Mouse (Mus musculus): ENCODE results near the gene Blvra. TPM values are rescaled to one million over a fixed set of nuclear protein-coding genes. Genes with fewer than 3 reads are reported as not detected.
"Not testable (repeated sequence)": the region's sequence is repeated elsewhere in the genome, so short reads cannot be mapped to it uniquely, and the experiment has no call there.

The Blvra gene
- 10 to 100 TPM; 23.1 to 24.9 TPM for total RNA-seq (2021)
- long read RNA-seq, experiment 1, transcript Blvra-201 (8 exons, 1,160 nt), result major isoform, 21 of 33 reads
- long read RNA-seq, experiment 1, partial matches to known transcripts, result 2 of 33 reads
- long read RNA-seq, experiment 1, other reads (novel, unspliced or antisense), result 10 of 33 reads
- long read RNA-seq, experiment 2, transcript Blvra-201 (8 exons, 1,160 nt), result major isoform, 20 of 38 reads
- long read RNA-seq, experiment 2, partial matches to known transcripts, result 1 of 38 reads
- long read RNA-seq, experiment 2, other reads (novel, unspliced or antisense), result 17 of 38 reads

GRCm38 (mm10) chr2:127070435-127070841 is at the start of gene Blvra:
Blvra (plus strand) TSS chr2:127070665.
- peak; percentile 69 to 87 for DNase-seq (ENCODE audit: low spot score in 2 of 2)

GRCm38 (mm10) chr2:127035006-127035605 is 35.4 kb upstream of the Blvra start:
- DNase-seq (ENCODE audit: low spot score in 2 of 2), result no peak

- no peak for DNase-seq (ENCODE audit: low spot score in 2 of 2)
Observed at GRCm38 (mm10) chr2:127037299-127037698, 33.2 kb upstream of the Blvra start.

- no peak for DNase-seq (ENCODE audit: low spot score in 2 of 2)
Observed at GRCm38 (mm10) chr2:127061471-127061870, 9.0 kb upstream of the Blvra start.

GRCm38 (mm10) chr2:127068806-127069205 is 1.7 kb upstream of the Blvra start:
- no peak for DNase-seq (ENCODE audit: low spot score in 2 of 2)

GRCm38 (mm10) chr2:127069781-127070434 is 557 bp upstream of the Blvra start:
- DNase-seq (ENCODE audit: low spot score in 2 of 2), result no peak

GRCm38 (mm10) chr2:127070879-127071278 is 414 bp downstream of the Blvra start:
- DNase-seq (ENCODE audit: low spot score in 2 of 2), result no peak

- DNase-seq (ENCODE audit: low spot score in 2 of 2), result no peak
Observed at GRCm38 (mm10) chr2:127074116-127074515, 3.7 kb downstream of the Blvra start.

GRCm38 (mm10) chr2:127077611-127078010 is 7.1 kb downstream of the Blvra start:
- no peak for DNase-seq (ENCODE audit: low spot score in 2 of 2)

GRCm38 (mm10) chr2:127079066-127079465 is 8.6 kb downstream of the Blvra start:
- DNase-seq (ENCODE audit: low spot score in 2 of 2), result not testable (repeated sequence)

GRCm38 (mm10) chr2:127079881-127080590 is 9.6 kb downstream of the Blvra start:
- DNase-seq (ENCODE audit: low spot score in 2 of 2), result no peak

GRCm38 (mm10) chr2:127080591-127081218 is 10.2 kb downstream of the Blvra start:
- no peak for DNase-seq (ENCODE audit: low spot score in 2 of 2)

- no peak for DNase-seq (ENCODE audit: low spot score in 2 of 2)
Observed at GRCm38 (mm10) chr2:127086235-127086634, 15.8 kb downstream of the Blvra start.

- not testable (repeated sequence) for DNase-seq (ENCODE audit: low spot score in 2 of 2)
Observed at GRCm38 (mm10) chr2:127090151-127090550, 19.7 kb downstream of the Blvra start.

- no peak for DNase-seq (ENCODE audit: low spot score in 2 of 2)
Observed at GRCm38 (mm10) chr2:127092000-127092399, 21.5 kb downstream of the Blvra start.

- DNase-seq (ENCODE audit: low spot score in 2 of 2), result no peak
Observed at GRCm38 (mm10) chr2:127108986-127109385, 38.5 kb downstream of the Blvra start.

- DNase-seq (ENCODE audit: low spot score in 2 of 2), result no peak
Observed at GRCm38 (mm10) chr2:127121591-127122235, 51.2 kb downstream of the Blvra start.

- DNase-seq (ENCODE audit: low spot score in 2 of 2), result no peak
Observed at GRCm38 (mm10) chr2:127128926-127129325, 58.5 kb downstream of the Blvra start.

- DNase-seq (ENCODE audit: low spot score in 2 of 2), result no peak
Observed at GRCm38 (mm10) chr2:127131353-127131752, 60.9 kb downstream of the Blvra start.

GRCm38 (mm10) chr2:127133621-127134461 is 63.4 kb downstream of the Blvra start, which contains the start of gene Ncaph:
Ncaph (minus strand) TSS chr2:127133954.
- DNase-seq (ENCODE audit: low spot score in 2 of 2), result peak; percentile 94 to 96
